Mouse (Mus musculus): ENCODE results near the gene Txlnb. TPM values are rescaled to one million over a fixed set of nuclear protein-coding genes. Genes with fewer than 3 reads are reported as not detected.

Txlnb gene
- 1 to 10 TPM; 2.0 to 2.3 TPM for polyA plus RNA-seq (2017; shearing (Covaris generic))

DNA sequence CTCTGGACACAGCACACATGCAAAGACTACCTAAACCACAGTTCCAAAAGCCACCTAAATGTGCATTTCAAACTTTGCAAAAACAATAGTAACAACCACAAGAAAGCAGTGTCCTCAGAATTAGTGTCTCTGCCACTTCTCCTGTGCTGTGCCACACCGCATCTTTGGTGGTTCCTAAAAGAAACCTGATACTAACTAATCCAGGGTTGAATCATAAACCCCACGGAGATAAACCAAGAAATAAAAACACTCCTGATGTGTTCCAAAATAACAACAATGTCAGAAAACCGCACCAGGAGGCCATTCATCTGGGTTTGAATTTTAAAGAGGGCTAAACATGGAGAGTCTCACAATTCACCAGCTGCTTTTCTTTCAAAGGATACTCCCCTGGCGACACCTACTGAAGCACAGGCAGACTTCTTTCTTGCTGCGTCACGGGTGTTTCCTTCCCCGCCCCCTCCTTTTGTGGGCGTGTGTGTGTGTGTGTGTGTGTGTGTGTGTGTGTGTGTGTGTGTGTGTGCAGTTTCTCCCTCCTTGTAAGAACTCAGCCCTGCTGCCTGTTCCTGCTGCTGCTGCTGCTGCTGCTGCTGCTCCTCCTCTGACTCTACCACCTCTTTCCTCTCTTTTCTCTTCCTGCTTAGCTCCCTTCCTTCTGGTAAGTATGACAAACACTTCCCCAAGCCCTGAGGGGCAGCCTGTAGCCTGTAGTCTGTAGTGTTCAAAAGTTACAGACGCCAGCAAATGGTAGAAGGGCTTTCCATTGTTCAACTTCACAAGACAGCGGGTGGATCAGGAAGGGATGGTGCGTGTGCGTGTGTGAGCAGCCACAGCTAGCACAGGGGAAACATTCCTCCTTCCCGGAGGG lies at the start of gene Txlnb:
Gene Txlnb (plus strand): TSS at position 460 of the 865 bp plus-strand sequence.

Other genes starting within 250 kb of the Txlnb start
- 10 to 100 TPM; 70.9 to 89.7 TPM for gene Cited2, start 73.0 kb upstream of the Txlnb start, polyA plus RNA-seq (2017; shearing (Covaris generic))
- gene Heca, start 151.8 kb downstream of the Txlnb start, polyA plus RNA-seq (2017; shearing (Covaris generic)), result 10 to 100 TPM; 80.5 to 94.0 TPM
- 100 to 1,000 TPM; 308 to 316 TPM for gene Abracl, start 227.1 kb downstream of the Txlnb start, polyA plus RNA-seq (2017; shearing (Covaris generic))